Mouse (Mus musculus) limb, embryonic 10.5 days (tissue): ENCODE results near the gene Ccdc194. TPM values are rescaled to one million over a fixed set of nuclear protein-coding genes. Genes with fewer than 3 reads are reported as not detected.

ENCODE experiments used
- DNase-seq: peaks from one replicate; pipeline ENCODE4 v3.0.0-alpha.2; 2017; ENCODE audit warnings: low spot score
- H3K27ac ChIP-seq: fragments of 300-500 bp; sonication (generic); 2 replicates; pipeline ENCODE4 v1.5.1; 2016; ENCODE audit warnings: mild to moderate bottlenecking
- H3K27me3 ChIP-seq: fragments of 300-500 bp; sonication (generic); 2 replicates; pipeline ENCODE4 v1.6.1; 2016; ENCODE audit warnings: low read depth, mild to moderate bottlenecking; ENCODE audit not compliant: poor library complexity, severe bottlenecking
- H3K36me3 ChIP-seq: fragments of 300-500 bp; sonication (generic); 2 replicates; pipeline ENCODE4 v1.6.1; 2016; ENCODE audit warnings: mild to moderate bottlenecking, moderate library complexity
- H3K4me1 ChIP-seq: fragments of 300-500 bp; sonication (generic); 2 replicates; pipeline ENCODE4 v1.6.1; 2016
- H3K4me3 ChIP-seq: fragments of 300-500 bp; sonication (generic); 2 replicates; pipeline ENCODE4 v1.5.1; 2016; ENCODE audit warnings: mild to moderate bottlenecking, moderate library complexity
- H3K9me3 ChIP-seq: fragments of 300-500 bp; sonication (generic); replicated peaks from 2 replicates; pipeline ENCODE4 v1.6.1; 2016; ENCODE audit warnings: mild to moderate bottlenecking
- WGBS: fragments of 180-500 bp; shearing (Covaris S2); methylation state at CpG from one replicate; pipeline ENCODE4 v1.1.7; 2016; 5-methylcytosine and 5-hydroxymethylcytosine counted together
- polyA plus RNA-seq: library from polyadenylated mRNA; unstranded; fragments of >200 nt; fragmentation: Nextera tagmentation; extraction: Ambion mirVana; gene quantifications from 2 replicates; pipeline ENCODE4 v1.2.1, GENCODE M21; 2016

Gene Ccdc194
- polyA plus RNA-seq, 1 experiment from 2014 or later, result 0.65 TPM

DNA sequence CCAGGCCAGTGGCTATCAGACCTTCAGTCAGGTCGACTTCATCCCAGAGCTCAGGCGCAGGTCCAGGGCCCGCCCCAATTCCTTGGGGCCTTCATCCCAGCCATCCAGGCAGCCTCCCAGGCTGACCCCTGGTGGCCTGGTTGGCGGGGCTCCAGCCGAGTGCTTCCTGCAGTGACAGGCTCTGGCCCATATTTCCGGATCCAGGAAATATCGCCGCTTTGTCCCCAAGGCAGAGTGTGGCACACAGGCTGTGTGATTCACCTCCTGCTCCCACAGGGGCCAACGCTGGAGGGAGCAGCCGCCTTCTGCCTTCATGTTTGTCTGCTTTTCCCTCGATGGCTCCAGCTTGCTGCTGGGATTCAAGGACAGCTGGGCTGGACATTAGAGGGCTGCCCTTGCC, 29.0 kb downstream of the Ccdc194 start:
- no peaks in the 10 kb centered on the region for H3K27me3 ChIP-seq
- H3K4me3 ChIP-seq, result no peak overlapping the region
- H3K9me3 ChIP-seq, result no peaks in the 10 kb centered on the region
- peak; percentile 61 for DNase-seq
- peaks cover 33% of the 10 kb centered on the region for H3K36me3 ChIP-seq
- peaks cover 51% of the 10 kb centered on the region for H3K4me1 ChIP-seq
- 31% methylated on average over 11 of the region's 11 CpGs for WGBS
- H3K27ac ChIP-seq, result peak overlapping the region; percentile 72

GRCm38 (mm10) chr8:71495811-71496210, 29.7 kb downstream of the Ccdc194 start:
- no peak for DNase-seq
- Histone ChIP-seq H3K4me1 (peaks cover 51% of the 10 kb centered on the region), H3K4me3 (no peak overlapping the region), H3K36me3 (peaks cover 39% of the 10 kb centered on the region), H3K9me3 (no peaks in the 10 kb centered on the region), H3K27me3 (no peaks in the 10 kb centered on the region), H3K27ac (peak overlapping the region; percentile 72)
- WGBS, result 96% methylated on average over 5 of the region's 5 CpGs

- peak; percentile 91 for DNase-seq
- no peaks in the 10 kb centered on the region for H3K9me3 ChIP-seq
- peaks cover 47% of the 10 kb centered on the region for H3K36me3 ChIP-seq
- WGBS, result 24% methylated on average over 16 of the region's 16 CpGs
- H3K4me3 ChIP-seq, result 0 out of 2 replicates have a peak overlapping the region, but pooled peaks have one; percentile 16
- peak overlapping the region; percentile 53; the same call in 1 of the 2 replicates for H3K27ac ChIP-seq
- no peaks in the 10 kb centered on the region for H3K27me3 ChIP-seq
- peaks cover 54% of the 10 kb centered on the region for H3K4me1 ChIP-seq
These were observed 30.5 kb downstream of the Ccdc194 start for GRCm38 (mm10) chr8:71495039-71495438.

- peaks cover 47% of the 10 kb centered on the region for H3K4me1 ChIP-seq
These were observed 37.1 kb downstream of the Ccdc194 start for GRCm38 (mm10) chr8:71488454-71488853.

DNA sequence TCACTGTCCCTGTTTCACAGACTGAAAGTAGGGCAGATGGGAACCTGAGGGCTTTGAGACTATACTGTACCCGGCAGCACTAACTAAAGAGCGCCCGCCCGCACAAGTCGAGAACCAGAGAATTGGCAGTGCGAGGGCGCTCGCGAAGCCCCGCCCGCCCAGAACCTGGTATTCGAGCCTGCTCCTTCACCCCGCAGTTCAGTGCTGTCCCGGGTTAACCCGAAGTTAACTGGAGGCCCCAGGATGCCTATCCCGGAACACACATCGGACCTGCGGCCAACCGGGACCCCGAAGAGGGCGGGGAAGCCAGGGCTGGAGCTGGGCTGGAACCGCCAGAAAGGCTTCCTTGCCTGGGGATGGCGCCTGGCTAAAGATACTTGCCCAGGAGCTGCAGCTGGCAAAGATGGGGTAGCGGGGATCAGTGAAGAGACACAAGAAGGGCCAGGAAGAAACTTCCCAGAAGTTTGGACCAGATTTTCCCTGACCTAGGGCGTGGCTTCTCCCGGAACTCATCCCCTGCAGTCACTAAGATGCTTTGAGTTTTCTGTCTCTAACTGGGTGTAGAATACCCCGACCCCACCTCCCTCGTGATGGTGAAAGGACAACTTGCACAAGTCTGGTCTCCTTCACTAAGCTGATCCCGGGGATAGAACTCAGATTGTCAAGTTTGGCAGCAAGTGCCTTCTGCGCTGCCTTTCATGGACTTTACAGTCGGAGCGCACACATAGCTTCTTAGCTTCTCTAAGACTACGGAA, 37.6 kb downstream of the Ccdc194 start, which contains the start of gene Gtpbp3:
TSS of gene Gtpbp3 (plus strand) at position 413 of the 755 bp plus-strand sequence.
- peak; percentile 84 for DNase-seq

More at GRCm38 (mm10) chr8:71488454-71488853, 37.1 kb downstream of the Ccdc194 start:
- H3K36me3 ChIP-seq, result peaks cover 50% of the 10 kb centered on the region
- DNase-seq, result peak; percentile 90
- no peaks in the 10 kb centered on the region for H3K27me3 ChIP-seq
- peak overlapping the region; percentile 93 for H3K27ac ChIP-seq
- peak overlapping the region; percentile 78 for H3K4me3 ChIP-seq
- H3K9me3 ChIP-seq, result no peaks in the 10 kb centered on the region
- WGBS, result 0% methylated on average over 22 of the region's 22 CpGs

DNA sequence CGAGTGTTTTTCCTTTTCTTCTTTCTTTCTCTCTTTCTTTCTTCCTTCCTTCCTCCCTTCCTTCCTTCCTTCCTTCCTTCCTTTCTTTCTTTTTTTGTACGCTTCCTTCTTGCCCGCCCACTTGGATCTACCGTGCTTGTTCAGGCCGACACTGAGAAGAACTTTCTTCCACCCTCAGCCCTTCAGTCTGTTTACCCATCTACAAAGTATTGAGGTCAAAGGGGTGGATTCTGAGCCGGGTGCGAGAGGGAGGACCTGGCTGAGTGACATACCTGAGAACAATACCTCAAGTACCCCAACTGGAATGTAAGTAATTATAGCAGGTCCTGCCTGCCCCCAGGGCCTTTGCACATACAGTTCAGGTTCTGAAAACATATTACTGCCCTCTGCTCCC, 39.4 kb downstream of the Ccdc194 start:
- Histone ChIP-seq H3K27me3 (peaks cover 13% of the 10 kb centered on the region), H3K9me3 (no peaks in the 10 kb centered on the region), H3K27ac (peak overlapping the region; percentile 97), H3K4me3 (peak overlapping the region; percentile 90), H3K4me1 (peaks cover 52% of the 10 kb centered on the region), H3K36me3 (peaks cover 52% of the 10 kb centered on the region)
- 27% methylated on average over 7 of the region's 7 CpGs for WGBS
- DNase-seq, result no peak

More for the DNA sequence above, 37.6 kb downstream of the Ccdc194 start, which contains the start of gene Gtpbp3:
- Histone ChIP-seq H3K4me1 (peaks cover 47% of the 10 kb centered on the region), H3K27me3 (no peaks in the 10 kb centered on the region), H3K27ac (peak within 1 kb of the TSS; percentile 93), H3K36me3 (peaks cover 52% of the 10 kb centered on the region), H3K4me3 (peak within 1 kb of the TSS; percentile 78), H3K9me3 (no peaks in the 10 kb centered on the region)
- WGBS, result under 1% methylated on average over 33 of the region's 33 CpGs

DNA sequence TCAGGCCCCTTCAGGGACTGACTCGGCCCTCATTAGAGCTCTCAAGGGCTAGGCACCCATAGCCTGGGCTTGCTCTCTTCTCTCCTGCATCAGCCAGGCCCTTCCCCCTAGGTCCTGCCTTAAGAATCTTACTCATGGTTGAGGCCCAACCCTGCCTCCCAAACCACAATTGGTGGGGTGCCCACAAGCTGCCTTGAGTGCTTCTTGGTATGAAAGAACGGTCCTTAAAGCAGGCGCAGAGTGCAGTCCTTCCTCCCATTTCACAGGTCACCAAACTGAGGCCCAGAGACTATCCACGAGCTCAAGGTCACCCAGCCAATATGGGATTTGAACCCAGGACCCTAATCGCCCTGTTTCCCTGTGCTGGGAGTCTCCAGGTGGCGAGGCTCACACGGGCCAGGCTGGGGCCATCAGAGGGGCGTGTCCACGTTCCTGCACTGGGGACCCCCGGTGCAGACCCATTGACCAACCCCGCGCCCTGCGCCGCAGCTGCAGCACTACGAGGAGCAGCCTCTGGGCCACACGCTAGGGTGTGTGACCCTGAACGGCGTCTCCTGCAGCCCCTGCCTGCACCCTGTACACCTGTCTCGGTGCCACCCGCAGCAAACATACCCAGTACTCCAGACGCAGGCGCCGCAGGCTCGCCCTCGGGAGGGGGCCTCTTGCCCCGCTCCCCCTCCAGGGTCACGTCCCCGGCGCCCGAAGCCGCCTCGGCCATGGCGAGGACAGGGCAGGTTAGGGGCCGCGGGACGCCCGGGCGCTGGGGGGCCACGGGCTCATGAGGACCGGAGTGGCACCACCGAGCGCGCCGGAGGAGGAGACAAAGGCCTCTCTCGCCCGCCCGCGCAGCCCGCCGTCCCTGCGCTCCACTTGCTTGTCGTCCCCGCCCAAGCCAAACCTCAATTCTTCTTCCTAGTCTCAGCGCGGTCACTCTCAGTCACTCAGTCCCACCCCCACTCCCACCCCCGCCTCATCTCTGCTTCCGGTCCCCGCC, 40.1 kb downstream of the Ccdc194 start, which contains the start of gene Ano8:
TSS of gene Ano8 (minus strand) at position 822 of the 994 bp plus-strand sequence.
- DNase-seq, result peak; percentile 90
- Histone ChIP-seq H3K4me3 (peak within 1 kb of the TSS; percentile 90), H3K4me1 (peaks cover 59% of the 10 kb centered on the region), H3K36me3 (peaks cover 52% of the 10 kb centered on the region), H3K9me3 (no peaks in the 10 kb centered on the region), H3K27ac (peak within 1 kb of the TSS; percentile 97), H3K27me3 (peaks cover 20% of the 10 kb centered on the region)
- WGBS, result 6% methylated on average over 57 of the region's 58 CpGs

DNA sequence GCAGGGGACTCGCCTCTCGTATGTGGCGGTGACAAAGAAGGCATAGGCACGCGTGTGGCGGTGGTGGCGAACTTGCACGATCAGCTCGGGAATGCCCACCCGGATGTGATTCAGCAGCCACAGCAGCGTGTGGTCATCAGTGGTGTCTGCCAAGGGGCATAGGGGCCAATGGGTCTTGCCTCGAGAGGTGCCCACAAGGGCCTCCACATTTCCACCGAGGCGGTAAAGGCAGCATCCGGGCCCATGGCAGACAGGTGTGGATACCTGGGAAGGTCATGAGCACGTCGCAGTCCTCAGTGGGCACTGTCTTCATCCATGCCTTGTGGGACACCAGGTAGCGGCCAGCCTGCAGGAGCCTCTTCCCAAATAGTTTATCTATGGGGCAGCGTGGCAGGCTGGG, 40.8 kb downstream of the Ccdc194 start:
- Histone ChIP-seq H3K27ac (0 out of 2 replicates have a peak overlapping the region, but pooled peaks have one; percentile 97), H3K36me3 (peaks cover 52% of the 10 kb centered on the region), H3K4me1 (peaks cover 53% of the 10 kb centered on the region), H3K27me3 (peaks cover 23% of the 10 kb centered on the region), H3K9me3 (no peaks in the 10 kb centered on the region), H3K4me3 (peak overlapping the region; percentile 90)
- WGBS, result 94% methylated on average over 19 of the region's 19 CpGs
- DNase-seq, result no peak

GRCm38 (mm10) chr8:71483932-71484331, 41.6 kb downstream of the Ccdc194 start:
- H3K36me3 ChIP-seq, result peaks cover 58% of the 10 kb centered on the region

DNA sequence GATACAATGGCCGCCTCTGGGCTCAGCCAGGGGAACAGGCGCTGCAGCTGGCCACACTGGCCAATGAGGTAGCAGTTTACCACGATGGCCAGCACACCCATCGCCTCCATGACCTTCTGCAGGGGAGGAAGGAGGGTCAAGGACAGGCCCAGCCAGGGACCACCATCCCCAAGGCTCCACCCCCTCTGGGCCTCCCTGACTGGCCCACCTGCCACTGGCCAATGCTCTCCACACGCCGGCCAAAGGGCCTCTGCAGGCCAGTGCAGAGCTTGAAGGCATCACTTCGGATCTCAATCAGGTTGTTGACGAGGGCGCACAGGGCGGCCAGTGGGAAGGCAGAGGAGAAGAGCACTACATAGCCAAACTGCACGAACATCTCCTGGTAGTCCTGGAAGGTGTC, 46.6 kb downstream of the Ccdc194 start:
- H3K27me3 ChIP-seq, result peaks cover 35% of the 10 kb centered on the region
- no peak overlapping the region for H3K27ac ChIP-seq
- H3K36me3 ChIP-seq, result peaks cover 72% of the 10 kb centered on the region
- DNase-seq, result no peak
- H3K4me1 ChIP-seq, result peaks cover 38% of the 10 kb centered on the region
- H3K4me3 ChIP-seq, result no peak overlapping the region; the same call in 1 of the 2 replicates
- WGBS, result 88% methylated on average over 11 of the region's 11 CpGs
- H3K9me3 ChIP-seq, result no peaks in the 10 kb centered on the region

More at GRCm38 (mm10) chr8:71483932-71484331, 41.6 kb downstream of the Ccdc194 start:
- Histone ChIP-seq H3K4me3 (peak overlapping the region; percentile 90; the same call in 1 of the 2 replicates), H3K9me3 (no peaks in the 10 kb centered on the region), H3K27ac (no peak overlapping the region), H3K4me1 (peaks cover 45% of the 10 kb centered on the region), H3K27me3 (peaks cover 24% of the 10 kb centered on the region)
- DNase-seq, result peak; percentile 80
- 42% methylated on average over 8 of the region's 8 CpGs for WGBS

DNA sequence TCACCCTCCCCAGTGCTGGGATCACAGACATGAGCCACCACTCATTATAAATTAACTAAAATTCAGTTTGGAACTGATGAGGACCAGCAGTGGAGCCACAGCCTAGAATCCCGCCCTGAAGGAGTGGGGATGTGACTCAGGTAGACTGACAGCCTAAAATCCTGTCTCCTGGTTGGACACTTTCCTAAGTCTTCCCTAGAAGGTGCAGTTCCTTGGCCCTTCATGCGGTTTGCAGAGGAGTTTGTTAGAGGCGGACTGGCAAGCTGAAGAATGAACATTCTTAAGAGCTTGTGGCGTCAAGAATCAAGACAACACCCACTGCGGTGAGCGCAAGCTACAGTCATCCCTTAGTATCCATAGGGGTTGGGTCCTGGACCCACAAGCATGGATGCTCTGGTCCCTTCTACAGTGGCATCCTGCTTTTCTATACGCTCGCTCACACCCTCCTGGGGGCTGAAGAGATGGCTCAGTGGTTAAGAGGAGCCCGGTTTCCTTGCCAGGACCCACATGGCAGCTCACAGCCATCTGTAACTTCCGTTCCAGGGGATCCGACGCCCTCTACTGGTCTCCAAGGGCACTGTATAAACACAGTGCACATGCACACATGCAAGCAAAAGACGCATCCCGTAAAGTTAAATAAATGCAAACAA, 48.2 kb downstream of the Ccdc194 start:
- peak overlapping the region; percentile 88; the same call in 1 of the 2 replicates for H3K27ac ChIP-seq
- peaks cover 37% of the 10 kb centered on the region for H3K4me1 ChIP-seq
- peaks cover 34% of the 10 kb centered on the region for H3K27me3 ChIP-seq
- H3K9me3 ChIP-seq, result no peaks in the 10 kb centered on the region
- 34% methylated on average over 14 of the region's 14 CpGs for WGBS
- peak overlapping the region; percentile 72 for H3K4me3 ChIP-seq
- peak; percentile 59 for DNase-seq
- H3K36me3 ChIP-seq, result peaks cover 72% of the 10 kb centered on the region
